Mouse (Mus musculus) thymus, adult 2 months (tissue): ENCODE measurements around the gene BC035947.

ENCODE experiments used
- CTCF ChIP-seq: fragments of 200-500 bp; IDR thresholded peaks from 2 replicates; pipeline ENCODE4 v1.5.1; 2012; ENCODE audit warnings: mild to moderate bottlenecking, control low read depth, low read length, moderate library complexity, borderline replicate concordance; ENCODE audit not compliant: control insufficient read depth, poor library complexity, insufficient read depth; ENCODE audit errors: extremely low read depth
- POLR2A ChIP-seq: fragments of 200-500 bp; IDR thresholded peaks from 2 replicates; pipeline ENCODE4 v1.6.1; 2012; ENCODE audit warnings: mild to moderate bottlenecking, low read length, control low read depth, moderate library complexity; ENCODE audit not compliant: control insufficient read depth, poor library complexity, insufficient read depth; ENCODE audit errors: extremely low read depth

DNA sequence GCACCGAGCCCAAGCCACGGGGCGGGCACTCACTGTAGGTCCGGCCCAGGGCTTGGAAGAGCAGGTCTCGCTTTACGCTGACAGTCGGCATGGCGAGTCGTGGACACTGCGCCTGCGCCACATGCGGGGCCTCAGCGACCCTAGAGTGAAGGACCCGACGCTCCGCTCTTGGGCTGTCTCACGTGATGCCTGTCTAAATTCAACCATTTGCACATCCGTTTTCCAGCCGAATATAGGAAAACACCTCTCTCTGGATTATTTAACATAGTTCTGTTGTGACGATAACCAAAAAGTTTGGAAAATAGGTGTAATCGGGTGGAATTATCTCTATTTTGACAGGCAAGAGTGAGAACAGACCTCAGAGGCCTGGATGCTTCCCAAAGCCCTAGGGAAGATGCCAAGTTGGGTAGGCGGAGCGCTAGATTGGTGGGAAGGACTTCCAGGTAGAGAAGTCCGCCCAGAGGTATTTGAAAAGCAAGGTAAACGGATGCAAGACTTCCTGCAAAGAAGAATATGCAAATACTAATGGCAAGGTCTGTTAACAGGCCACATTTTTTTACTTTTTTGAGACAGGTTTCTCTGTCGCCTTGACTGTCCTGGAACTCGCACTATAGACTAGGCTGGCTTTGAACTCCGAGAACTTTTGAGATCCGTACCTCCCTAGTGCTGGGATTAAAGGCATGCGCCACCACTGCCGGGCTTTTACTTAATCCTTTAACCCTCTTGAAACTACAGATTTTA, 23.0 kb downstream of the BC035947 start, which contains the start of gene Farsb:
- TF ChIP-seq POLR2A (peak; percentile 58; the same call in 1 of the 2 replicates), CTCF (no peak)
